In the genomic region with DNA sequence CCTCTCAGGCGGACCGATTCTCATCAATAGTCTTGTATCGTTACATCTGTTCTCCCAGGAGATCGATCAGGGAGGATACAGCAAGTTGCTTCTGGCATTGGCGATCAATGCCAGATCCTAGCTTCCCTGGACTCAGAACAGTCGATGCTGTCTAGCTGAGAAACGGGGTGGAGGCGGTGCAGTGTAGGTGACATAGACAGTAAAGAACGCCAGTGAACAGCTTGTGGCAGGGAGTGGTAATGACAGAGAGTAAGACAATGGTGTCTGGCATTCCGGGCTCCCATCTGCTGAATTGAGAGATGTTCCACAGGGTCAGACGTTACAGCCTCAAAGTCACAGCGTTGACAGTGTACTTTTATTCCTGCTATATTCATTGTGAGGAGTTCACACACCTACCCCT, we compare ENCODE assay signal across 9 mouse cellular contexts.
DNase-seq lines count a peak whose midpoint lies in the region; ATAC-seq lines count a peak whose summit lies in the region.
"Had no signal": no experiment of that assay in that cellular context is flagged by ENCODE, and none has a peak within 500 bp of the region (broad histone marks: within the 10 kb centered on the region; RNA-seq: fewer than 3 reads in every experiment).

No protein-coding gene starts in this region.

- no peaks in the 10 kb centered on the region for H3K9me3 ChIP-seq in neural tube, embryonic 13.5 days

- intact Hi-C loops in heart, postnatal 10 days (cut with DNase I): no loop called here

- H3K36me3 ChIP-seq in neural tube, embryonic 13.5 days: no peaks in the 10 kb centered on the region

- peaks cover 21% of the 10 kb centered on the region for H3K4me1 ChIP-seq in neural tube, embryonic 13.5 days (replicated peaks)

- ATAC-seq in neural tube, embryonic 13.5 days (ENCODE audit: low read depth): peak; percentile 60; the same call in 1 of the 2 replicates
- peak; percentile 95 for ATAC-seq in frontal cortex, adult (ENCODE audit: low TSS enrichment)
- no peak for ATAC-seq in megakaryocyte-erythroid progenitor cell, adult 5-6 weeks (replicated peaks; ENCODE audit: low FRiP score, low TSS enrichment, poor library complexity, severe bottlenecking)

- no peak overlapping the region for H3K9ac ChIP-seq in neural tube, embryonic 13.5 days

- no peak for DNase-seq in neural tube, embryonic 10.5 days (ENCODE audit: extremely low spot score, low spot score)
- DNase-seq in layer of hippocampus, postnatal 36 days: peak; percentile 69 to 70
- no peak for DNase-seq in urinary bladder, postnatal 25 days (ENCODE audit: low spot score)
- DNase-seq in heart, postnatal 10 days: no peak
- DNase-seq in gastrocnemius, postnatal 10 days: no peak

- no peak overlapping the region for H3K4me2 ChIP-seq in neural tube, embryonic 13.5 days

- peaks cover 14% of the 10 kb centered on the region for H3K27me3 ChIP-seq in neural tube, embryonic 13.5 days
- H3K27me3 ChIP-seq: CH12.LX had no signal

- H3K4me3 ChIP-seq in neural tube, embryonic 13.5 days: no peak overlapping the region

- H3K27ac ChIP-seq in neural tube, embryonic 13.5 days (replicated peaks): no peak overlapping the region

- WGBS in neural tube, embryonic 13.5 days: 63% methylated on average over 12 of the region's 12 CpGs

Comparison
In these comparisons a context has a peak if more than half of its experiments do, and no peak if none do; other contexts are left out.
1. DNase-seq: peak in layer of hippocampus, postnatal 36 days (2 of 2); none in neural tube, embryonic 10.5 days (single experiment), urinary bladder, postnatal 25 days (single experiment), heart, postnatal 10 days (0 of 2) and gastrocnemius, postnatal 10 days (single experiment).